Mouse (Mus musculus) olfactory bulb, adult 2 months (tissue): ENCODE data around the gene Man2b1.
A peak's percentile ranks its signal among the peaks of the same experiment; 100 is the strongest.

ENCODE experiments used
- CTCF ChIP-seq: fragments of 200-500 bp; IDR thresholded peaks from 2 replicates; pipeline ENCODE4 v1.5.1; 2012; ENCODE audit warnings: low read depth, mild to moderate bottlenecking, low read length, moderate library complexity; ENCODE audit not compliant: insufficient read depth
- POLR2A ChIP-seq: fragments of 200-500 bp; IDR thresholded peaks from 2 replicates; pipeline ENCODE4 v1.6.1; 2012; ENCODE audit warnings: mild to moderate bottlenecking, low read depth, low read length, moderate library complexity; ENCODE audit not compliant: insufficient read depth

DNA sequence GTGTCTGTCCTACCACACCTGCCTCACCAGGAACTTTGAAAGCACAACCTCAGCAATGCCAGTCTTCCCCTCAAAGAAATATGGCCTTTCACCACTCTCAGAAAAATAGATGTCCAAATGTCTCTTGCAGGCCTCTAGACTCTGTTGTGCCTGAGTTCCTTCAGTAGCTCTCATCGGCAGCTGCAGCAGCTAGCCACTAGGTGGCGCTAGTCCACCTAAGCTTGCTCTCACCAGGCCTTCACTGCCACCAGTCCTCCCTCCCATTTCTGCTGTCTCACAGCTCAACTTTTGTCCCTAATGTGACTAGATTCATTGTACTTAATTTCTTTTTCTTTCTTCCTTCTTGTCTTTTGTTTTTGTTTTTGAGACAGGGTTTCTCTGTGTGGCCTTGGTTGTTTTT, 6.1 kb upstream of the Man2b1 start:
- TF ChIP-seq CTCF (peak; percentile 57), POLR2A (no peak)
